Mouse (Mus musculus) cortical plate, adult 2 months (tissue): Measurements from ENCODE around the gene Laptm4a. TPM values are rescaled to one million over a fixed set of nuclear protein-coding genes. Genes with fewer than 3 reads are reported as not detected.
"Not testable (repeated sequence)": the region's sequence is repeated elsewhere in the genome, so short reads cannot be mapped to it uniquely, and the experiment has no call there.

Source experiments
- H3K27ac ChIP-seq: fragments of 200-500 bp; 2 replicates; pipeline ENCODE4 v1.5.1; 2012; ENCODE audit warnings: low read length, control low read depth, inconsistent platforms; ENCODE audit not compliant: insufficient read depth
- H3K4me1 ChIP-seq: fragments of 200-500 bp; 2 replicates; pipeline ENCODE4 v1.6.1; 2011; ENCODE audit warnings: low read length; ENCODE audit not compliant: control insufficient read depth, insufficient read depth
- H3K4me3 ChIP-seq: fragments of 200-500 bp; 2 replicates; pipeline ENCODE4 v1.5.1; 2011; ENCODE audit warnings: mild to moderate bottlenecking, low read length, control low read depth; ENCODE audit not compliant: insufficient read depth
- CTCF ChIP-seq: fragments of 200-500 bp; IDR thresholded peaks from 2 replicates; pipeline ENCODE4 v1.5.1; 2011; ENCODE audit warnings: mild to moderate bottlenecking, control low read depth, low read length; ENCODE audit not compliant: insufficient read depth; ENCODE audit errors: extremely low read depth
- POLR2A ChIP-seq: fragments of 200-500 bp; IDR thresholded peaks from 2 replicates; pipeline ENCODE4 v1.6.1; 2011; ENCODE audit warnings: mild to moderate bottlenecking, low read length, control low read depth; ENCODE audit not compliant: insufficient read depth; ENCODE audit errors: extremely low read depth
- polyA plus RNA-seq: library from polyadenylated mRNA; depleted of rRNA; stranded (reverse); fragments of >200 nt; gene quantifications from 2 replicates; pipeline ENCODE4 v1.2.3, GENCODE M21; 2012

Gene Laptm4a
- polyA plus RNA-seq, 1 experiment = 242 TPM

- Histone ChIP-seq H3K4me3 (no peak overlapping the region), H3K4me1 (peaks cover 4% of the 10 kb centered on the region), H3K27ac (no peak overlapping the region)
- TF ChIP-seq CTCF = no peak
- no peak for TF ChIP-seq POLR2A
These were observed 7.3 kb downstream of the Laptm4a start for GRCm38 (mm10) chr12:8928766-8929165.

GRCm38 (mm10) chr12:8931083-8931482, 9.6 kb downstream of the Laptm4a start:
- Histone ChIP-seq H3K27ac (no peak overlapping the region), H3K4me1 (0 out of 2 replicates have a peak, but pooled peaks cover 1% of the 10 kb centered on the region), H3K4me3 (no peak overlapping the region)
- no peak for TF ChIP-seq CTCF

- Histone ChIP-seq H3K4me3 (no peak overlapping the region), H3K27ac (no peak overlapping the region), H3K4me1 (no peaks in the 10 kb centered on the region)
- TF ChIP-seq CTCF (no peak), POLR2A (no peak)
These were observed 13.9 kb downstream of the Laptm4a start for GRCm38 (mm10) chr12:8935349-8935748.

- not testable (repeated sequence) for H3K27ac ChIP-seq, H3K4me3 ChIP-seq, H3K4me1 ChIP-seq
These were observed 14.7 kb downstream of the Laptm4a start for GRCm38 (mm10) chr12:8936210-8936609.

GRCm38 (mm10) chr12:8939490-8939889, 18.0 kb downstream of the Laptm4a start:
- H3K4me1 ChIP-seq = no peaks in the 10 kb centered on the region
- TF ChIP-seq CTCF = no peak
- TF ChIP-seq POLR2A = no peak
- H3K4me3 ChIP-seq = no peak overlapping the region
- H3K27ac ChIP-seq = no peak overlapping the region

- Histone ChIP-seq H3K4me1 (no peaks in the 10 kb centered on the region), H3K4me3 (no peak overlapping the region), H3K27ac (no peak overlapping the region)
- TF ChIP-seq CTCF = no peak
These were observed 18.8 kb downstream of the Laptm4a start for GRCm38 (mm10) chr12:8940011-8941005.

- TF ChIP-seq POLR2A = no peak
- TF ChIP-seq CTCF = no peak
- Histone ChIP-seq H3K4me1 (no peaks in the 10 kb centered on the region), H3K27ac (no peak overlapping the region), H3K4me3 (no peak overlapping the region)
These were observed 19.7 kb downstream of the Laptm4a start for GRCm38 (mm10) chr12:8941131-8941615.

GRCm38 (mm10) chr12:8941699-8942392, 20.4 kb downstream of the Laptm4a start:
- Histone ChIP-seq H3K27ac (no peak overlapping the region), H3K4me3 (no peak overlapping the region), H3K4me1 (no peaks in the 10 kb centered on the region)
- no peak for TF ChIP-seq CTCF
- TF ChIP-seq POLR2A = no peak

GRCm38 (mm10) chr12:8947163-8947562, 25.7 kb downstream of the Laptm4a start:
- no peak for TF ChIP-seq CTCF
- no peak for TF ChIP-seq POLR2A
- Histone ChIP-seq H3K4me3 (no peak overlapping the region), H3K27ac (no peak overlapping the region), H3K4me1 (no peaks in the 10 kb centered on the region)

- Histone ChIP-seq H3K4me3 (peak within 1 kb of the TSS; percentile 25), H3K27ac (no peak within 1 kb of the TSS)
These were observed 26.4 kb downstream of the Laptm4a start, which contains the start of gene Matn3 for GRCm38 (mm10) chr12:8947714-8948464. Gene Matn3, plus strand, starts transcription at chr12:8947929.

More at GRCm38 (mm10) chr12:8947714-8948464, 26.4 kb downstream of the Laptm4a start, which contains the start of gene Matn3:
- no peaks in the 10 kb centered on the region for H3K4me1 ChIP-seq
- TF ChIP-seq POLR2A (no peak), CTCF (no peak)
